Mouse (Mus musculus) heart, postnatal 36 days (tissue): ENCODE measurements at regions not wholly inside any gene's neighbourhood (a gene's known extent, or its start where the extent isn't known, plus 50 kb on each side); places are given as distances from the start of the nearest gene placed in this dataset.

Experiments
- DNase-seq, 2 experiments: peaks; one replicate each; pipeline ENCODE4 v3.0.0; 2021 to 2022
- intact Hi-C: fragments of 180-260 bp; cut with DNase I; formaldehyde crosslinking; loops from one replicate; pipeline ENCODE4 v1.15.1; 2025

DNA sequence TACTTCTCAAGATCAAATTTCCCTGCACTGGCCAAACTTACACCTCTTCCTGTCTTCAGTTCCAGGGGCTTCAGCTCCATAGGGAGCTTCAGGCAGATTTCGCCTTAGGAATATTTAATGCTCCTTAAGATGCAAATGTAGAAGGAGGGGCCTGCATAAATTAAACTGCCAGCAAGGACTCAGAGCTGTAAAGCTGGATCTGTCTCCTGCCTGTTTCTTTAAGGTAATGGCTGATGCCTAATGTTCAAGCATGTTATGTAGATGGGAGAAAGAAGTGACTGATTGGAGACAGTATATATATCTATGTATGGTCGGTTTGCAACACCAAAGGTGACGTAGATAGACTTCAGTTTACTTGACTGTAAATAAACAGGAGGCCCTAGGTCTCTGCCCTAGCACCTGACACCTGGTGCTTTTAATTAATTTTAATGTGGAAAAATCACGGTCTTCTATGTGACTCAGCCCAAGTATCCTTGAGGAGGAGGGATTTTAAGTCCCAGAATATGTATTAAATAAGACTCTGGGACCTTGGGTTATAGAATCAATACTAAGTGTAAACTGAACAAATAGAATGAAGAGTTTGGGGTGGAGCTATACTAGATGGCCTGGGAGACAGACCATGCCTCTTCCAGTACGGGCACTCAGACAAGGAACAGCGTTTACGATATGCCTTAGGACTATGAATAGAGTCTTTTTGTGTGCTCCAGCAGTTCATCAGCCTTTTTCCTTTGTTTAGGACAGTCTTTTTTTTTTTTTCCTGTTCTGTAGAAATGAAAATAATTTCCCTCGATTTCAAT is 651.7 kb upstream of the Lmcd1 start:
- DNase-seq: no peak
- intact Hi-C loops: no loop called here

DNA sequence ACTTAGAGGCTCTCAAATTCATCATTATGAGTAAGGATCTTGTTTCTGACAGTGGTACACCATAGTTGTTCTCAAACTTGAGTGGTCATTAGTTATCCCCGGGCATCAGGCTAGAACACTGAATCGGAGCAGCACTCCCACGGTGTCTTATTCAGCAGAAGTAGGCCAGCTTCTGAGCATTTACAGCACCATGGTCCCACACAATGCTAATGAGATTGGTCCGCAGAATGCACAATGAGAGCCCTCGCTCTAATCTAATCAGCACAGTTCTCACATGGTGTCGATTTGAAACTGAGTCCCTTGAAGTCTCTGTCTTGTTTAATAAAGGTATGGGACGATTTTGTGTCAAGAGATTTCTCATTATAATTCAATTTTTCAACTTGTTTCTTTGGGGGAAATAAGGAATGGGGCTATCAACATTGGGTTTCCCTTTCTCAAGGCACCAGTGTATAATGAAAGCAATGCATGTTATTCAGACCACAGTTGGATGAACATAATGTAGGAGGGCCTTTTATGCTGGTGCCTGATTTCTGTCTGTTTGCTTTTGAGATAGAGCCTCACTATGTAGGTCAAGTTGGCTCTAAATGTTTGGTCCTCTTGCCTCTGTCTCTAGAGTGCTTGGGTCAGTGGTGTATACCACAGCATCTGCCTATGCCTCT is 650.9 kb upstream of the Lmcd1 start:
- no peak for DNase-seq
- intact Hi-C loops: no loop called here

DNA sequence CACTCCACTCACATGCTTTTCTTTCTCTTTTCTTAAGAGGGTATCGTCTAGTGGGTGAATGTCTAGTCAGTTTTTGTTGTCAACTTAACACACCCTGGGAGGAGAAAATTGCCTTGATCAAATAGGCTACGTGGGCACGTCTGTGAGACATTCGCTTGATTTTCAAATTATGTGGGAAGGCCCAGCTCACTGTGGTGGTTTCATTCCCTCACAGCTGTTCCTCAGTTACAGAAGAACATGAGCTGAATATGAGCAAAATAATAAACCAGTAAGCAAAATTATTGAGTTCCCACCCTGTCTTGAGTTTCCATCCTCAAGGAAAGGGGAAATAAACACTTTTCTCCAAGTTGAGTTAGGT is 650.4 kb upstream of the Lmcd1 start:
- DNase-seq: no peak
- intact Hi-C loops: no loop called here

DNA sequence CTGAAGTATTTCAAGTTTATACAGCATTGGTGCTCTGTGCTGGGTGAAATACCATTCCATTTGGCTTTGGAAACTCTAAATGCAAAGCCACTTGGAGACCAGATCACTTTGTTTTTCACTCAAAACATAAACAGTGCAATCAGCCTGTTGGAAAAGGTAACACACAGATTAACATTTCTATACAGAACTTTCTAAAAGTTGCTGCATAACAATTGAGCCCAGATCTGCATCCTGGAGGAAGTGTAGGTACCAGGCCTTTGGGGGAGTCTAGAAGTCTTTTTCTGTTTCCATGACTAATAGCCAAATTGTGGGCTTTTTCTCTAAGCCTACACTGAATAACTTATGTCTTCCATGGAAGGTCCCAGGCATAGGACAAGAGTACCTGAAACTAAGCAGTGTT is 648.1 kb upstream of the Lmcd1 start:
- intact Hi-C loops: no loop called here
- no peak for DNase-seq

DNA sequence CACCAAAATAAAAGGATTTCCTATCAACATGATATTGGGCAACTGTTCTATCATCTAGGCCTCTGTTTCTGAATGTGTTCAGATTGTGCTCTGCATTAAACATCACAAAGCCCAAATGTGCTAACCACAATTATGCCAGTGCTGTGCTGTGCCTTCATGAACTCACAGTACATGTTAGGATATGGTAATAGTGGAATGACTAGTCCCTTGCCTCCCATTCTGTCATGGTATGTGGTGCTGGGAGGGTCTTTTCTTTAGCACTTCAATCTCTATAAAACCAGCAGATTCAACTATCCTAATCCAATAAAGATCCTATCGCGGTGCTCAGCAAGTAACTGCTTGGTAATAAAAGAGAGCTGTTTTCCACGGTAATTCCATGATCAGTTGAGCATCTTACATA is 620.8 kb upstream of the Lmcd1 start:
- DNase-seq: no peak

DNA sequence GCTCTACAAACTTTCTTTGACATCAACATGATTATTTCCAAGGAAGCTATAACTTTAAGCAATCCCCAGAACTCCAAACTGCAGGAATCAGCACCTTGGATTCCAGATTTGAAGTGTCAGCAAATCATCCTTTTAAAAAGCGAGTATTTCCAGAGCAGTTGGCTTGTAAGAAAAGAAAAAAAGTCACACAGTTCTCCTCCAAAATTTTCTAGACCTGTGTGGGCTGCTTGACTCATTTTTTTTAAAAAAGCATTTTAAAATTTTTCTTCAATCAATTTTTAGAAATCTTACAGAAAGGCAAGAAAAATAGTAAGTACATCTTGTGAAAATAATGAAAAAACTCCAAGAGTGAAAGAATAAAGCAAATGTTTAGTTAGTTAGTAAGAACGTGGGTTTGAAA is 613.6 kb upstream of the Lmcd1 start:
- intact Hi-C loops: no loop called here
- DNase-seq: no peak

More for the DNA sequence above, 620.8 kb upstream of the Lmcd1 start:
- intact Hi-C loops: no loop called here

DNA sequence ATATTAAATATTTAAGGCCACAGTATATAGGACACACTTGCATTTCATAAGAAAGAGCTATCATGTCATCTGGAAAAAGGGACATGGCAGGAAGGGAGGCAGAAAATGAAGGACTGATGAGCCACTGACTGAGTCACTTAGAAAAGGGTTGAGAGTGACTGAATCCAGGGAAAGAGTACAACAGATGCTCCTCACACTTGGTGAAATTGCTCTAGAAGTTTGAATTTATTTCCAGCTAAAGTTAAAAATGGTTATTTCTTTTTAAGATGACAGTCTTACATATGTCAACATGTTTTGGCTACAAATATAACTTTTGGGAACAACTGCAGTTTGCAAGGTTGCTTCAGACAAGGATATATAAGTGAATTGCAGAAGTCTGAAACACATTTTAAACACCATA is 609.0 kb upstream of the Lmcd1 start:
- no peak for DNase-seq
- intact Hi-C loops: no loop called here

DNA sequence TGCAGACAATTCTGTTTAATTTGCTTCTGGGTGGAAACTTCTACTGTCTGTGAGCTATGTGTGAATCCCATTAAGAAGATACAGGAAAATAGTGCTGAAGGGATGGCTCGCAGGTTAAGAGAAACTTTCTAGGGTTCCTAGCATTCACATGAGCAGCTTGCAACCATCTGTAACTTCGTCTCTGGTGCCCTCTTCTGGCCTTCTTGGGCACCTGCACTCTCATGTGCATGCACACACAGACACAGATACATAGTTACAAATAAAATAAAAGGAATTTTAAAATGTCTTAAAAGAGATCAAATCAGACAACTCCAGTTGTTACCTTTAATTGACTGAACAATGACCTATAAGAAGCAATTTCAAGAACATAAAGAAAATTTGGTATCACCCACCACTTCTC is 588.6 kb upstream of the Lmcd1 start:
- intact Hi-C loops: no loop called here
- no peak for DNase-seq

DNA sequence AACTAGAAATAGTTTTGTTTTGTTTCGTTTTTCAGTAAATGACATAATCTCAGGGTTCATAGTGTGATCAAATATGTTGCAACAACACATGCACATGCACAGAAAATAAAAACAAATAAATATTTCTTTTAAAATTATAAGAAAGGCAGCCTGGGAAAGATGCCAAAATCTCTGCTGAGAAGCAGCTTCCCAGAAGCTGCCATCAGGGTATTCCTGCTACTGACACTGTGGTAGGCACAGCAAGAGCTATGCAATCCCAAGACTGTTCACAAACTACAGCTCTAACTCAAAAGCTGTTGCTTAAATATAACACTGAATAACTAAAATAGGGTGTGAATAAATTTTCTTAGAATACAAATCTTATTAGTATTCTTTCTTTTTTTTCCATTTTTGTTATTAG is 570.7 kb upstream of the Lmcd1 start:
- intact Hi-C loops: no loop called here
- no peak for DNase-seq

DNA sequence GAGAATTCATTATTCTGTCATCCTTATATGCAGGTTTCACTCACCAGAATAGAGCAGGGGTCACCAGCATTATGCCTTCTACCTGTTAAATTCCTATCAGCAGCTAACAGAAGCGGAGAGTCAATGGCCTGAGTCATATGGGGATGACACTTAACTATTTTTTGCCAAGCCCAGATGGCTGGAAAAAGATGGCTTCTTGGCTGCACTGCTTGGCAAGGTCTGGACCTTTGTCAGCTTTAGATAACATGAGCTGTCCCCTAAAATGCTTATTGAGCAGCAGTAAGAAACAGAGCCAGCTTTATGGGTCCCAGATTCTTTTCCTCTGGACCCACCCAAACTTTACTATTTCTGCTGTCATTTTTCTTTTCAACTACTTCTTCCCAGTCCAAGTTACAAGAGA is 565.3 kb upstream of the Lmcd1 start:
- no peak for DNase-seq
- intact Hi-C loops: no loop called here

DNA sequence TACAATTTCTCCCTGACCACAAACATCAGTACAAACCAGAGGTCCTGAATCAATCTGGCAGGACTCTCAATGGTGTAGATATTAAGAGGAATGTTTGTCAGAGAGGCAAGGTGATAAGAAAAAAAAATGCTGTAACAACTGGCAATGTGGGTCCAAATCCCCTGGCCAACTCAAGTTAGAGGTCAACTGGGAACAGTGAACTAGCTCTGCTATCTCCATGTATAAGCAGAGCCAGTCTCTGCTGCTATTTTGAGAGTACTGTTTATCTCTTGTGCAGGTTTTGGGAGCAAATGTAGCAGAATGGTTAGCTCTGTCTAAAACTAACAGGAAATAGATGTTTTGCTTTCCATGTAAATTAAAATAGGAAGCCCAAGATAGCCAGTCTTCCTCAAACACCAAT is 547.6 kb upstream of the Lmcd1 start:
- intact Hi-C loops: no loop called here
- DNase-seq: peak in 1 of 2 experiments; percentile 2

DNA sequence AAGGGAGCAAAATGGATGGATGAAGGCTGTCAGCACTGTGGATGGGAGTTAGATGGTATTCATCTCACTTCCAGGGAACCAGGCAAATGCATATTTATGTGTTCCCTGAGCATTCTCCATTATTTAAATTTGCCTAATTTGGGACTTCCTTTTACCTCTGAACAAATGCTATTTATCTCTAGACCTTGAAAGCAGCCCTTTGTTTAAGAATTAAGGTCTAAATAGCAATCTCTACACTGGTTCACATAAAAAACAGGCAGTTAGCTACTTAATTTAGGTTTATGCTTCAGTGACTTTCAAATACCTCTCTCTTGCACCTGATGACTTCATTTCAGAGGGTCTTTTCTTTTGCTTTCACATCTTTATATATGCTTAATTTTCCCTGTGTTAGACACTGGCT is 543.2 kb upstream of the Lmcd1 start:
- intact Hi-C loops: no loop called here
- no peak for DNase-seq

DNA sequence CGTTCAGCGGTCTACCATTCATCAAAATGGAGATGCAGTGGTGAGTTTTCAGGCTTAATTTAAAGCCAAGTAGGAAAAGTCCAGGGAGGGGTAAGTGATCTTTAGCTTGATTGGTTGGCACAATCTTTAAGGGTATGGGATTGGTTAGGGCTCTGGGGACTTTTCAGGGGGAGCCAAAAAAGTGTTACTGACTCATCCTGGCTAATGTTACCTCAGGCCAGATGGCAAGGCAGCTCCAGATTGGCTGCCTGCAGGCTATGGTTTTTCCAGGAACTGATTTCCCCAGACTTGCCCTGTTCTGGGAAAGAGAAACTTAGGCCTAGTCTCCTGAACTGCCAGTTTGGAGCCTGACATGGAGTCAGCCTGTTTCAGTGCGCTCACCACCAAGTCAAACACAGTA is 539.6 kb upstream of the Lmcd1 start:
- no peak for DNase-seq
- intact Hi-C loops: no loop called here

DNA sequence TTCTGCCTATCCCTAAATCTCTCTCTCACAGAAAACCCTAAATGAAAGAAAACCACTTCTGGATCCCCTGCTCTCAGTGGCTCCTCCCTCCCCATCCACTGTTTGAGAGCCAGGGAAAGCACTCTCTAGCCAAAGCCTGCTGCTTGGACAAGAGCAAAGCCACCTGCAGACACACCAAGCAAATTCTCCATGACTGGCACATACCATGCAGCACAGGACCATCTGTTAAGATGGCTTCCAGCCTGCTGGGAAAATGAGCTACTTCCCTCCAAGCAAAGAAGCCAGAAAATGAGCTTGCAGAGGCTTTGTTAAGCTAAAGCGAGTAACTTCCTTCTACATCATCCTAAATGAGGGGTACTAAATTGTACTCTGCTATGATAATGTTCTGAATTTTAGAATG is 534.6 kb upstream of the Lmcd1 start:
- intact Hi-C loops: no loop called here
- DNase-seq: no peak

DNA sequence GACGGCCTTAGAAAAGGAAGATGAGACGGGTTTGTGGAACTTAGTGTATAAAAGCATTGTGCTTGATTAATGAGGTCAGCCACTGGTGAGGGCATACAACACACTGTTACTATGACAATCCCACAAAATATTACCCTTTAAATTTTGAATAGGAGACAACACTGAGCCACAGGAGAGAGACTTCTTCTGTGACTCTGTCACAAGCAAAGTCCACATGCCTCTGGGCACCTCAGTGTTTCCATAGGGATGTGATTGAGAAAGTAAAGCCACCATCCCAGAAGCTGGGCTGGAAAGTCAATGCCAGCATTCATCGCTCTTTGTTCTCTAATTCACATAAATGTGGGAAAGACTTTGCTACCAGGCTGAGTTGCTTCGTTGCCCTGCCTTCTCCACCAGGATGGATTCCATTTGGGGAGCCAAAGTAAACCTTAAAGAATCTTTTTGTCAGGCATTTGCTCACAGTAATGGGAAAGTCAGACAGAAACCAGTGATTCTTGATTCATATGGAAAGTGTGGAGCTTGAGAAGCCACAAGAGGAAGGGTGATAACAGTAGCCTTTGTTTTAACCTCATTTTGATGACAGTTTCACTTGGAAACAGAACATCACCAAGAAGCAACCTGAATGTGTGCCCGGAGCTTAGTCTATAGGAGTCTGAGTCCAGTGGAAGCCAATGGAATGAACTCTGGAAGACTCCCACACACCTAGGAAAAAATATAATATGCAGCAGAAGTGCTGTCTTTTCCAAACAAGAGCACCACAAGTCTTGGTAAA is 491.7 kb upstream of the Lmcd1 start:
- intact Hi-C loops: no loop called here
- no peak for DNase-seq

DNA sequence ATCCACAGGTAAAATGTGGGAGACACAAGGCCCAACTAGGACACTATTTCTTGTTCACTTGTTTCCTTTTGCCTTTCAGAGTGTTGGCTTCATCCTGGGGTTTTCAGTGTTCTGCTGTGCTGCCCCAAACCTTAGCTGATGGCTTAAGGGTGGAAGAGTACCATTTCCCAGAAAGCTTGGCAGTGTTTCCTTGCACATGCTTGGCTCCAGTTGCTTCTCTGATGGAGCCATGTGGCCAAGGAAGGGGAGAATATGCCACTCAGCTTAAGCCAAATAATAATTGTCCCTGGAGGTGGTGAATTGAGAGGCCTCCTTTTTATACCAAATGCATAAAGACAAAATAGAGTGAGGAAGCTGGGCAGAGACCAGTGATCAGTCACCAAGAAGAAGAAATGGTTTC is 464.9 kb upstream of the Lmcd1 start:
- no peak for DNase-seq
- intact Hi-C loops: no loop called here

DNA sequence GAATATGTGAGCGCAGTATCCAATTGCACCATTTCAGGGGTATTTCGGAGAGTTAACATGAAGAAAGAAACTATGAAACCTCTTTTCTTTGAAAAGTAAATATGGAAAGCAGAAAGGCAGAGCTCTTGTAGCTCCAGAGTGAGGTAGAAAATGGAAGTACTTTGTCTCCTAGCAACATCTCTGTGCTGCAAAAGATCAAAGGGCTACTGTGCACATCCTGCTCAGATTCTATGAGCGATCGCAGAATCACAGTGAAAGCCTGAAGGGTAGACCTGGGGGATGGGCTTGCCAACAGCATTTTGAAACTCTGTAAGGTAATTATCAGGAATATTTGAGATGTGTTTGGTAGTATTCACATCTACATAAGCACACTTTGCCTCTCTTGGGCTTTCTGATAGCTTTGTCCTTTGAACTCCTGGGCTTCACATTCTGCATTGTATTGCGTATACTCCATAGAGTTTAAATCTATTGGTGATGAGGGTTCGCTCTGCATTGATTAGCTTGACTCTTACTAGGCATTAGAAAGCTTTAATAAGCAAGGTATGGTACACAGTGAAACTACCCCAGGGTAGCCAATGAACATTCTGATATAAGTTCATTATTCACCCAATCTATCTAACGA is 459.5 kb upstream of the Lmcd1 start:
- DNase-seq: no peak
- intact Hi-C loops: no loop called here

DNA sequence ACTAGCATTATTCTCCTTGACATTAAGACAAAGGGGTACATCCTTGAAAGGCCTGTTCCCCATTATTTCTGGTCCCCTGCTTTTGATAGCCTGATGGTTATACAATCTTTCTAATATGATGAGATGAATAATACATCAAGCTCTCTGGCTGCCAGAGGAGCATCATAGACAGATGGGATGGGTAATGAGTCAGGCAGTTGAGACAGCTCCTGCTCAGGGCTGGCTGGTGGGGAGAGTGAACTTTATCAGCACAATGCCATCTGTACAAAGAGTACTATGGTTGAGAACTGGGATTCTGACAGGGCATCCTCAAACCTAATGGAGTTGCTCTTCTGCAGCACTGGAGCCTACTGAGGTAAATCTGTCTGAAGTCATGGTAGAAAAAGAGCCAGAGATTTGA is 458.4 kb upstream of the Lmcd1 start:
- intact Hi-C loops: no loop called here
- DNase-seq: no peak

DNA sequence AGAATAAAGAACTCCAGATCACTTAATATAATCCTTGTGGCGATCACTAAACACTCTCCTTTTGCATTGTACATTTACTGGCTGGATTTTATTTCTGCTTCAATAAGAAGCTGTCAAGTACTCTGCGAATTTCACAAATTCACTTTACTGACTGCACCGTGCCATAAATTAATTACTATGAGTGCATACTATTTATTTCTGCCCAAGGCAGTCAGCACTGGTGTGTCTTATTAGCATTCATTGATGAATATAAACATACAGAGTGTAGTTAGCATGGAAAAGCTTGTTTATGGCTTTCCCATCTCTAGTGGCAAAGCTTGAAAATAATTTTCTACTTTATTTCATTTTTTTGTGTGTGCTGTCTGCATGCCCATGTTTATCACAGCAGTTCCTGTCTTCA is 453.3 kb upstream of the Lmcd1 start:
- DNase-seq: no peak
- intact Hi-C loops: no loop called here

DNA sequence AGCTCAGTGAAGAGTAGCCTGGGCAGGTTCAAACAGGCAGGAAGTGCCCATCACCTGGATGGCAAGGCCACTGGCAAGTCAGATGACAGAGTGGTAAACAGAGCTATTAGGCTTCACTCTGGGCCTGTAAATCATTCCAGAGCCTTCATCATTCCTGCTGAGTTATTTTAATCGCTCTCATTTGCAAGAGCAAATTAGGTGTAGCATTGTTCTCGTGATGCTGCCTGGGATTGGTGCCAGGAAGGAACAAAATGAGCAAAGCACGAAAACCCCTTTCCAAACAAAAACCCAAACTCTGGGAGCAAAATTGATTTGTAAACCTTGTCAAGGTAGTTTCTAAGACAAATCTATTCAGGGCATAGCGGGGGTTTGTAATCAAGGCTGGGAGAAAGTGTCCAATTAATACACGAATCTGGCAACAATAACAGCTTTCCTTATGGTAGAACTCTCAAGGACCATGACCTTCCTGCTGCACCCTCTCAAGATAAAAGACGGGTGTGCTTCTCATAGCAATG is 429.2 kb upstream of the Lmcd1 start:
- intact Hi-C loops: no loop called here
- no peak for DNase-seq

DNA sequence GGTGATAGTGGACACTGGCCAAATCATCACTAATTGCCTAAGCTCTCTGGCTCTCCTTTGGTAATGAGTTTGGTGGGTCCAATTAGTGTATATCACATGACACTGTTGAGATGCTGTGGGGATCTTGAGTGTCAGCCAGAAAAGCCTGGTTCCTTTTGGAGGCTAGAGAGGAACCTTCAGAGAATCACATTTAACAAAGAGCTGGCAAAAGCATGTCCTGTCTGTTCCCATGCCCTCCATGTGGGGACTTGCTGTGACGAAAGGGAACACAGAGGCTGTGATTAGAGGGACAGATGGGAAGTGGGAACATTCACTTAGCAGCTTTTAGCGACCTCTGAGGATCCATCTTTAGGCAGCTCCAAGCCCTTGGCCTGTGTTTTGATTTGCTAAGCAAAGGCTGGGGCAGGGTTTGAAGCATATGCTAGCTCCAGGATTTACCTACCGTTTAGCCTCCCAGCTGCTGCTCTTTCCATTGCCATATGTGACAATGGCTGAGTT is 407.4 kb upstream of the Lmcd1 start:
- intact Hi-C loops: no loop called here
- no peak for DNase-seq
